Comparison of ENCODE assay signal across 12 mouse cellular contexts in the genomic region with DNA sequence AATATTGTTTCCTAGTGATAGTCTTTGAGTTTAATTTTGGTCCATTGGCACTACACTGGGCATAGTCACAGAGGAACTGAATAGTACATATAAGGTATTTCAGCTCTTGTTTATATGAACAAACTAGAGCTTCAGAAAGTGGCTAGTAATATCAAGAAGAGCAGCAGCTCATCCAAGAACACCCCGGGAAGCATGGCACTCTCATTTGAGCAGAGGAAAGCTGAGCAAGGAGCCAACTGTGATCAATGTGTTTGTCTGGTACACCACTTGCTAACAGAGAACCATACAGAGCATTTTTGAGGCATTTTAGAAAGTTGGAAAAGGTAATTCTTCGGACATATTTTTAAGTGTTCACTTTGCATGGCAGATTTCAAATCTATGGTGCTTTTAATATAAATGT.
DNase-seq lines count a peak whose midpoint lies in the region.
"Had no signal": no experiment of that assay in that cellular context is flagged by ENCODE, and none has a peak within 500 bp of the region (broad histone marks: within the 10 kb centered on the region; RNA-seq: fewer than 3 reads in every experiment).

No protein-coding gene starts in this region.

- DNase-seq in cerebellum, adult 18-20 months = peak; percentile 33 to 36
- no peak for DNase-seq in cerebellum, adult 8-10 months
- peak; percentile 52 to 69 for DNase-seq in cerebellum, postnatal 10 days
- no peak for DNase-seq in cerebellum, adult 11 months
- peak; percentile 24 to 46 for DNase-seq in cerebellum, postnatal 25 days
- no peak for DNase-seq in cerebellum, adult 11-12 months
- DNase-seq: adrenal gland, adult 8-10 months; adrenal gland, postnatal 14 days; adrenal gland, postnatal 36 days; B cell, adult 2 months; embryo, embryonic 11 days; gastrocnemius, adult 2 months had no signal

Comparison
In these comparisons a context has a peak if more than half of its experiments do, and no peak if none do; other contexts are left out.
1. DNase-seq: peak in cerebellum, adult 18-20 months (2 of 2), cerebellum, postnatal 10 days (2 of 2) and cerebellum, postnatal 25 days (2 of 2); none in cerebellum, adult 8-10 months (single experiment), cerebellum, adult 11 months (single experiment) and cerebellum, adult 11-12 months (single experiment).